Mouse (Mus musculus): ENCODE results near the gene Spaca7.
"Not testable (repeated sequence)": the region's sequence is repeated elsewhere in the genome, so short reads cannot be mapped to it uniquely, and the experiment has no call there.

Gene Spaca7

GRCm38 (mm10) chr8:12609752-12610449 is 37.1 kb downstream of the Spaca7 start:
- no peak for DNase-seq

GRCm38 (mm10) chr8:12613201-12613600 is 40.4 kb downstream of the Spaca7 start:
- DNase-seq = no peak

- not testable (repeated sequence) for DNase-seq
Observed at GRCm38 (mm10) chr8:12617369-12617768, 44.5 kb downstream of the Spaca7 start.

GRCm38 (mm10) chr8:12621550-12622222 is 48.9 kb downstream of the Spaca7 start:
- no peak for DNase-seq

- no peak for DNase-seq
Observed at GRCm38 (mm10) chr8:12625890-12626289, 53.1 kb downstream of the Spaca7 start.

GRCm38 (mm10) chr8:12629079-12629478 is 56.2 kb downstream of the Spaca7 start:
- no peak for DNase-seq

- no peak for DNase-seq
Observed at GRCm38 (mm10) chr8:12635366-12635765, 62.5 kb downstream of the Spaca7 start.

- no peak for DNase-seq
Observed at GRCm38 (mm10) chr8:12638446-12638845, 65.6 kb downstream of the Spaca7 start.

- no peak for DNase-seq
Observed at GRCm38 (mm10) chr8:12641527-12641926, 68.7 kb downstream of the Spaca7 start.

- DNase-seq = no peak
Observed at GRCm38 (mm10) chr8:12644341-12644740, 71.5 kb downstream of the Spaca7 start.

- no peak for DNase-seq
Observed at GRCm38 (mm10) chr8:12644894-12645293, 72.1 kb downstream of the Spaca7 start.

GRCm38 (mm10) chr8:12646536-12646935 is 73.7 kb downstream of the Spaca7 start:
- DNase-seq = no peak

GRCm38 (mm10) chr8:12648951-12649350 is 76.1 kb downstream of the Spaca7 start:
- DNase-seq = no peak

All from heart, adult 11 months (tissue).